Mouse (Mus musculus): ENCODE measurements at regions not wholly inside any gene's neighbourhood (a gene's known extent, or its start where the extent isn't known, plus 50 kb on each side); places are given as distances from the start of the nearest gene placed in this dataset.

- H3K4me2 ChIP-seq (replicated peaks) = no peak overlapping the region
- no peaks in the 10 kb centered on the region for H3K4me1 ChIP-seq (replicated peaks)
- WGBS = 95% methylated on average over 3 of the region's 3 CpGs
- H3K27me3 ChIP-seq = peaks cover 28% of the 10 kb centered on the region
- ATAC-seq = no peak
- H3K4me3 ChIP-seq (replicated peaks) = no peak overlapping the region
- H3K9ac ChIP-seq (replicated peaks) = no peak overlapping the region
- H3K27ac ChIP-seq = no peak overlapping the region
- H3K36me3 ChIP-seq = no peaks in the 10 kb centered on the region
- H3K9me3 ChIP-seq = no peaks in the 10 kb centered on the region
Observed at GRCm38 (mm10) chr3:37997998-37998397, 273.7 kb upstream of the Gm5148 start.

- no peak overlapping the region for H3K27ac ChIP-seq
- H3K36me3 ChIP-seq = no peaks in the 10 kb centered on the region
- H3K9me3 ChIP-seq = no peaks in the 10 kb centered on the region
- WGBS = 94% methylated on average over 6 of the region's 6 CpGs
- no peak overlapping the region for H3K9ac ChIP-seq (replicated peaks)
- ATAC-seq = no peak
- H3K4me3 ChIP-seq (replicated peaks) = no peak overlapping the region
- H3K4me2 ChIP-seq (replicated peaks) = no peak overlapping the region
- H3K4me1 ChIP-seq (replicated peaks) = peaks cover 7% of the 10 kb centered on the region
- peaks cover 73% of the 10 kb centered on the region for H3K27me3 ChIP-seq
Observed at GRCm38 (mm10) chr3:37989992-37990391, 265.7 kb upstream of the Gm5148 start.

- Histone ChIP-seq H3K27me3 (peaks cover 73% of the 10 kb centered on the region), H3K9me3 (no peaks in the 10 kb centered on the region), H3K9ac (replicated peaks) (no peak overlapping the region), H3K27ac (no peak overlapping the region), H3K4me1 (replicated peaks) (peaks cover 7% of the 10 kb centered on the region), H3K4me3 (replicated peaks) (no peak overlapping the region), H3K36me3 (no peaks in the 10 kb centered on the region), H3K4me2 (replicated peaks) (no peak overlapping the region)
- ATAC-seq = no peak
- 74% methylated on average over 20 of the region's 20 CpGs for WGBS
Observed at GRCm38 (mm10) chr3:37987775-37988505, 263.6 kb upstream of the Gm5148 start.

- no peak overlapping the region for H3K27ac ChIP-seq
- H3K4me2 ChIP-seq (replicated peaks) = no peak overlapping the region
- H3K9me3 ChIP-seq = no peaks in the 10 kb centered on the region
- H3K27me3 ChIP-seq = peaks cover 79% of the 10 kb centered on the region
- H3K36me3 ChIP-seq = no peaks in the 10 kb centered on the region
- 48% methylated on average over 14 of the region's 14 CpGs for WGBS
- H3K4me1 ChIP-seq (replicated peaks) = peaks cover 7% of the 10 kb centered on the region
- H3K9ac ChIP-seq (replicated peaks) = no peak overlapping the region
- no peak for ATAC-seq
- no peak overlapping the region for H3K4me3 ChIP-seq (replicated peaks)
Observed at GRCm38 (mm10) chr3:37987007-37987774, 262.9 kb upstream of the Gm5148 start.

- Histone ChIP-seq H3K27ac (no peak overlapping the region), H3K4me2 (replicated peaks) (no peak overlapping the region), H3K9ac (replicated peaks) (no peak overlapping the region), H3K36me3 (no peaks in the 10 kb centered on the region), H3K4me3 (replicated peaks) (no peak overlapping the region), H3K4me1 (replicated peaks) (peaks cover 7% of the 10 kb centered on the region), H3K9me3 (no peaks in the 10 kb centered on the region), H3K27me3 (peaks cover 80% of the 10 kb centered on the region)
- WGBS = 93% methylated on average over 9 of the region's 9 CpGs
- no peak for ATAC-seq
Observed at GRCm38 (mm10) chr3:37984706-37985105, 260.4 kb upstream of the Gm5148 start.

- Histone ChIP-seq H3K27ac (no peak overlapping the region), H3K36me3 (no peaks in the 10 kb centered on the region), H3K4me1 (replicated peaks) (peaks cover 2% of the 10 kb centered on the region), H3K4me2 (replicated peaks) (no peak overlapping the region), H3K27me3 (peaks cover 67% of the 10 kb centered on the region), H3K9me3 (no peaks in the 10 kb centered on the region), H3K4me3 (replicated peaks) (no peak overlapping the region), H3K9ac (replicated peaks) (no peak overlapping the region)
- ATAC-seq = no peak
- WGBS = 55% methylated on average over 7 of the region's 7 CpGs
Observed at GRCm38 (mm10) chr3:37981481-37982180, 257.3 kb upstream of the Gm5148 start.

GRCm38 (mm10) chr3:37979871-37980270, 255.6 kb upstream of the Gm5148 start:
- ATAC-seq = no peak

GRCm38 (mm10) chr3:37978481-37978880, 254.2 kb upstream of the Gm5148 start:
- Histone ChIP-seq H3K4me1 (replicated peaks) (peaks cover 12% of the 10 kb centered on the region), H3K9me3 (no peaks in the 10 kb centered on the region), H3K27ac (no peak overlapping the region), H3K27me3 (peaks cover 55% of the 10 kb centered on the region), H3K9ac (replicated peaks) (no peak overlapping the region), H3K36me3 (no peaks in the 10 kb centered on the region), H3K4me2 (replicated peaks) (no peak overlapping the region), H3K4me3 (replicated peaks) (no peak overlapping the region)
- no peak for ATAC-seq
- 39% methylated on average over 6 of the region's 6 CpGs for WGBS

More at GRCm38 (mm10) chr3:37979871-37980270, 255.6 kb upstream of the Gm5148 start:
- H3K9ac ChIP-seq (replicated peaks) = no peak overlapping the region
- no peak overlapping the region for H3K27ac ChIP-seq
- no peak overlapping the region for H3K4me3 ChIP-seq (replicated peaks)
- H3K9me3 ChIP-seq = no peaks in the 10 kb centered on the region
- H3K4me1 ChIP-seq (replicated peaks) = peaks cover 12% of the 10 kb centered on the region
- H3K36me3 ChIP-seq = no peaks in the 10 kb centered on the region
- peaks cover 60% of the 10 kb centered on the region for H3K27me3 ChIP-seq
- WGBS = 57% methylated on average over 5 of the region's 5 CpGs
- no peak overlapping the region for H3K4me2 ChIP-seq (replicated peaks)

- H3K4me2 ChIP-seq (replicated peaks) = no peak overlapping the region
- H3K9me3 ChIP-seq = no peaks in the 10 kb centered on the region
- no peak overlapping the region for H3K27ac ChIP-seq
- H3K27me3 ChIP-seq = peaks cover 44% of the 10 kb centered on the region
- 58% methylated on average over 3 of the region's 3 CpGs for WGBS
- ATAC-seq = no peak
- H3K4me3 ChIP-seq (replicated peaks) = no peak overlapping the region
- H3K9ac ChIP-seq (replicated peaks) = no peak overlapping the region
- no peaks in the 10 kb centered on the region for H3K36me3 ChIP-seq
- peaks cover 12% of the 10 kb centered on the region for H3K4me1 ChIP-seq (replicated peaks)
Observed at GRCm38 (mm10) chr3:37977453-37977852, 253.2 kb upstream of the Gm5148 start.

GRCm38 (mm10) chr3:37976566-37976965, 252.3 kb upstream of the Gm5148 start:
- 0 out of 2 replicates have a peak, but pooled peaks have one; percentile 50 for ATAC-seq
- Histone ChIP-seq H3K9me3 (no peaks in the 10 kb centered on the region), H3K9ac (replicated peaks) (no peak overlapping the region), H3K4me3 (replicated peaks) (peak overlapping the region; percentile 11; the same call in 1 of the 2 replicates), H3K36me3 (no peaks in the 10 kb centered on the region), H3K4me1 (replicated peaks) (peaks cover 12% of the 10 kb centered on the region), H3K4me2 (replicated peaks) (peak overlapping the region; percentile 37), H3K27me3 (peaks cover 36% of the 10 kb centered on the region), H3K27ac (no peak overlapping the region)
- 45% methylated on average over 13 of the region's 13 CpGs for WGBS

GRCm38 (mm10) chr3:37975194-37975756, 251.0 kb upstream of the Gm5148 start:
- Histone ChIP-seq H3K36me3 (no peaks in the 10 kb centered on the region), H3K27ac (no peak overlapping the region), H3K4me3 (replicated peaks) (no peak overlapping the region), H3K27me3 (peaks cover 24% of the 10 kb centered on the region), H3K9ac (replicated peaks) (no peak overlapping the region), H3K4me2 (replicated peaks) (no peak overlapping the region), H3K4me1 (replicated peaks) (peaks cover 12% of the 10 kb centered on the region), H3K9me3 (no peaks in the 10 kb centered on the region)
- ATAC-seq = 0 out of 2 replicates have a peak, but pooled peaks have one; percentile 40
- WGBS = 45% methylated on average over 11 of the region's 11 CpGs

- Histone ChIP-seq H3K4me1 (replicated peaks) (peaks cover 12% of the 10 kb centered on the region), H3K27me3 (peaks cover 18% of the 10 kb centered on the region), H3K4me2 (replicated peaks) (no peak overlapping the region), H3K27ac (no peak overlapping the region), H3K9ac (replicated peaks) (no peak overlapping the region), H3K36me3 (no peaks in the 10 kb centered on the region), H3K4me3 (replicated peaks) (no peak overlapping the region), H3K9me3 (no peaks in the 10 kb centered on the region)
- 84% methylated on average over 3 of the region's 3 CpGs for WGBS
- no peak for ATAC-seq
Observed at GRCm38 (mm10) chr3:37972931-37973330, 248.6 kb upstream of the Gm5148 start.

Data from midbrain, embryonic 13.5 days (tissue).